Mouse (Mus musculus) testis, adult 10 weeks (tissue): ENCODE data around the gene Tbc1d12. TPM values are rescaled to one million over a fixed set of nuclear protein-coding genes. Genes with fewer than 3 reads are reported as not detected.

ENCODE experiments used
- polyA plus RNA-seq: library from polyadenylated mRNA; stranded (reverse); fragments of 350-450 nt; fragmentation: Illumina TruSeq; extraction: RNeasy Lipid Tissue Mini Kit (QIAGEN cat#74804); gene quantifications from one replicate; pipeline ENCODE4 v1.2.3, GENCODE M21; 2014; ENCODE audit warnings: low read depth, low replicate concordance

The Tbc1d12 gene
- 31.6 TPM for polyA plus RNA-seq

GRCm38 (mm10) chr19:38836438-38837170, at the start of gene Tbc1d12:
Tbc1d12 (plus strand) TSS chr19:38836579.

GRCm38 (mm10) chr19:38818766-38819426, 17.5 kb upstream of the Tbc1d12 start, which contains the start of gene Noc3l:
Noc3l (minus strand) TSS chr19:38819237.

GRCm38 (mm10) chr19:38930788-38931565, 94.6 kb downstream of the Tbc1d12 start, which contains the start of gene Hells:
Hells (plus strand) TSS chr19:38930915.

Other genes starting within 250 kb of the Tbc1d12 start
- gene Noc3l, start 17.3 kb upstream of the Tbc1d12 start, polyA plus RNA-seq: 15.6 TPM
- gene Hells, start 94.3 kb downstream of the Tbc1d12 start, polyA plus RNA-seq: 105 TPM
- gene Cyp2c55, start 170.4 kb downstream of the Tbc1d12 start, polyA plus RNA-seq: 1.2 TPM
- 1.5 TPM for gene Cyp2c65, start 224.4 kb downstream of the Tbc1d12 start, polyA plus RNA-seq